Comparison of ENCODE assay signal across 9 mouse cellular contexts in the genomic region with DNA sequence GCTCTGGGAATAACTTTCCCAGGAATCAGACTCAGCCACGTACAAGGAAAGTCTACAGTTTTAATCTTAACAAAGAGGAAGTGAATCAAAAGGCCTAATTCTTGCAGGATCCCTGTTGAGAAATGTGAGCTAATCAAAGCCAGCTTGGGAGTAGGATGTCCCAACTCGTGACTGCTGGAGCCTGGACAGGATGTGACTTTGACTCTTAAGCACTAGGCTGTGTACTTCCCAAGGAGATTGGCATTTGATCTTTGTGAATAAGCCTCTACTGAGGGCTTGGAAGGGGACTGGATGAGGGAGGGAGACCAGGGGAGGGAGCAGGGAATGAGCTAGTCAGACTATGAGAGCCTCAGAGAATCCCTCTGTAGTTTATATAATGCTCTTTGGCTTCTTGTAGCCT. TPM values are rescaled to one million over a fixed set of nuclear protein-coding genes. Genes with fewer than 3 reads are reported as not detected.
DNase-seq lines count a peak whose midpoint lies in the region; ATAC-seq and TF ChIP-seq lines count a peak whose summit lies in the region.
"Had no signal": no experiment of that assay in that cellular context is flagged by ENCODE, and none has a peak within 500 bp of the region (broad histone marks: within the 10 kb centered on the region; RNA-seq: fewer than 3 reads in every experiment).

No protein-coding gene starts in this region.

- H3K4me3 ChIP-seq in heart, embryonic 11.5 days (ENCODE audit: low read depth, low read length), result no peak overlapping the region
- no peak overlapping the region for H3K4me3 ChIP-seq in lung, embryonic 16.5 days (ENCODE audit: low read length)
- H3K4me3 ChIP-seq: forebrain, embryonic 10.5 days had no signal

- H3K9me3 ChIP-seq in heart, embryonic 11.5 days (replicated peaks; ENCODE audit: control insufficient read depth, low read length), result no peaks in the 10 kb centered on the region
- no peaks in the 10 kb centered on the region for H3K9me3 ChIP-seq in lung, embryonic 16.5 days (ENCODE audit: control insufficient read depth, low read length)
- H3K9me3 ChIP-seq: forebrain, embryonic 10.5 days had no signal

- DNase-seq in kidney, adult 18-20 months, result peak; percentile 50
- no peak for DNase-seq in kidney, postnatal 4 days
- peak; percentile 62 for DNase-seq in brain, embryonic 14.5 days (ENCODE audit: low read depth)
- no peak for DNase-seq in thymus, postnatal 25 days
- DNase-seq in right cerebral cortex, adult 2 months (ENCODE audit: low spot score in 2 of 2), result no peak
- no peak for DNase-seq in retina, embryonic 14.5 days (ENCODE audit: low spot score)

- H3K4me2 ChIP-seq in heart, embryonic 11.5 days, result no peak overlapping the region
- H3K4me2 ChIP-seq in lung, embryonic 16.5 days (ENCODE audit: low read depth, low read length), result no peak overlapping the region

- no peaks in the 10 kb centered on the region for H3K27me3 ChIP-seq in heart, embryonic 11.5 days (ENCODE audit: control insufficient read depth, insufficient read depth, low read length)
- no peaks in the 10 kb centered on the region for H3K27me3 ChIP-seq in lung, embryonic 16.5 days (ENCODE audit: control insufficient read depth, insufficient read depth, low read depth, low read length)

- no peak for TF ChIP-seq POLR2A in brain, embryonic 14.5 days (IDR thresholded peaks at IDR 0.05; ENCODE audit: borderline replicate concordance, extremely low read depth, insufficient read depth, insufficient read length, poor library complexity, severe bottlenecking)

- ATAC-seq in heart, embryonic 11.5 days (replicated peaks; ENCODE audit: insufficient number of reproducible peaks, low FRiP score, low TSS enrichment), result no peak
- peak; percentile 61 for ATAC-seq in lung, embryonic 16.5 days (ENCODE audit: low read depth)

- WGBS in heart, embryonic 11.5 days (ENCODE audit: insufficient replicate concordance), result 23% methylated on average over 2 of the region's 2 CpGs
- WGBS in lung, embryonic 16.5 days, result 13% methylated on average over 2 of the region's 2 CpGs

- peaks cover 4% of the 10 kb centered on the region; the same call in 1 of the 2 replicates for H3K36me3 ChIP-seq in heart, embryonic 11.5 days (ENCODE audit: control insufficient read depth, insufficient read depth, low read length)
- no peaks in the 10 kb centered on the region for H3K36me3 ChIP-seq in lung, embryonic 16.5 days (ENCODE audit: control insufficient read depth, insufficient read depth, low read length)

- H3K4me1 ChIP-seq in heart, embryonic 11.5 days (ENCODE audit: control insufficient read depth, insufficient read depth, low read length), result peaks cover 17% of the 10 kb centered on the region
- H3K4me1 ChIP-seq in lung, embryonic 16.5 days (replicated peaks; ENCODE audit: control insufficient read depth, insufficient read depth, low read length), result peaks cover 23% of the 10 kb centered on the region

- no peak overlapping the region for H3K9ac ChIP-seq in heart, embryonic 11.5 days (ENCODE audit: low read depth, low read length)
- H3K9ac ChIP-seq in lung, embryonic 16.5 days (ENCODE audit: low read length), result no peak overlapping the region

- no peak for TF ChIP-seq CTCF in brain, embryonic 14.5 days (IDR thresholded peaks at IDR 0.05; ENCODE audit: borderline replicate concordance, extremely low read depth, insufficient read depth, insufficient read length)

- H3K27ac ChIP-seq in heart, embryonic 11.5 days (ENCODE audit: low read depth, low read length), result peak overlapping the region; percentile 47; the same call in 1 of the 2 replicates
- H3K27ac ChIP-seq in lung, embryonic 16.5 days (ENCODE audit: low read length), result peak overlapping the region; percentile 18; the same call in 1 of the 2 replicates
- H3K27ac ChIP-seq: forebrain, embryonic 10.5 days had no signal

RNA-seq across cellular contexts. Expression of a gene that starts 50.0 kb away (rescaled TPM):
- polyA plus RNA-seq in brain, embryonic 14.5 days (2012; rRNA removed), result 0.04 and 0.05 TPM in 2 replicates
- 0.07 and 0.10 TPM in 2 replicates for polyA plus RNA-seq in heart, embryonic 11.5 days (2014; fragmentation: Nextera tagmentation; extraction: Ambion mirVana)
- 3.4 and 3.5 TPM in 2 replicates for polyA plus RNA-seq in lung, embryonic 16.5 days (2015; fragmentation: Nextera tagmentation; extraction: Ambion mirVana)
- polyA plus RNA-seq: forebrain, embryonic 10.5 days had no signal

Comparison
In these comparisons a context has a peak if more than half of its experiments do, and no peak if none do; other contexts are left out.
1. DNase-seq: peak in kidney, adult 18-20 months (single experiment) and brain, embryonic 14.5 days (single experiment); none in kidney, postnatal 4 days (0 of 2), thymus, postnatal 25 days (single experiment), right cerebral cortex, adult 2 months (0 of 2) and retina, embryonic 14.5 days (single experiment).